Mouse (Mus musculus) kidney, adult 18-20 months (tissue): ENCODE data around the gene Igsf8.

Experiments
- DNase-seq: peaks from one replicate; pipeline ENCODE4 v3.0.0; 2021

The Igsf8 gene

GRCm38 (mm10) chr1:172352001-172352400, 90.6 kb downstream of the Igsf8 start:
- no peak for DNase-seq

- no peak for DNase-seq
Measured at GRCm38 (mm10) chr1:172352453-172352852, 91.0 kb downstream of the Igsf8 start.

- no peak for DNase-seq
Measured at GRCm38 (mm10) chr1:172355336-172355735, 93.9 kb downstream of the Igsf8 start.

- DNase-seq, result peak; percentile 68
Measured at GRCm38 (mm10) chr1:172357550-172357949, 96.1 kb downstream of the Igsf8 start.

- no peak for DNase-seq
Measured at GRCm38 (mm10) chr1:172358341-172358740, 96.9 kb downstream of the Igsf8 start.

- peak; percentile 52 for DNase-seq
Measured at GRCm38 (mm10) chr1:172364684-172365083, 103.2 kb downstream of the Igsf8 start.

GRCm38 (mm10) chr1:172368768-172369418, 107.5 kb downstream of the Igsf8 start:
- peak; percentile 35 for DNase-seq
